Mouse (Mus musculus) neural tube, embryonic 15.5 days (tissue): ENCODE measurements around the gene Hes2. TPM values are rescaled to one million over a fixed set of nuclear protein-coding genes. Genes with fewer than 3 reads are reported as not detected.

ENCODE experiments used
- ATAC-seq: fragments of 200-750 bp; cut with Nextera tagmentation; 2 replicates; pipeline ENCODE4 v1.8.0; 2017; ENCODE audit warnings: mild to moderate bottlenecking, moderate TSS enrichment, moderate library complexity; ENCODE audit not compliant: low FRiP score
- H3K27ac ChIP-seq: fragments of 300-500 bp; sonication (generic); replicated peaks from 2 replicates; pipeline ENCODE4 v1.5.1; 2015; ENCODE audit warnings: mild to moderate bottlenecking, inconsistent platforms
- H3K27me3 ChIP-seq: fragments of 300-500 bp; sonication (generic); replicated peaks from 2 replicates; pipeline ENCODE4 v1.6.1; 2015; ENCODE audit warnings: inconsistent platforms
- H3K36me3 ChIP-seq: fragments of 300-500 bp; sonication (generic); 2 replicates; pipeline ENCODE4 v1.6.1; 2015; ENCODE audit warnings: inconsistent platforms
- H3K4me1 ChIP-seq: fragments of 300-500 bp; sonication (generic); 2 replicates; pipeline ENCODE4 v1.6.1; 2015; ENCODE audit warnings: inconsistent platforms
- H3K4me2 ChIP-seq: fragments of 300-500 bp; sonication (generic); 2 replicates; pipeline ENCODE4 v1.6.1; 2015; ENCODE audit warnings: inconsistent platforms, mild to moderate bottlenecking, moderate library complexity
- H3K4me3 ChIP-seq: fragments of 300-500 bp; sonication (generic); replicated peaks from 2 replicates; pipeline ENCODE4 v1.5.1; 2015; ENCODE audit warnings: mild to moderate bottlenecking, inconsistent platforms
- H3K9ac ChIP-seq: fragments of 300-500 bp; sonication (generic); replicated peaks from 2 replicates; pipeline ENCODE4 v1.6.1; 2015; ENCODE audit warnings: mild to moderate bottlenecking, inconsistent platforms
- H3K9me3 ChIP-seq: fragments of 300-500 bp; sonication (generic); replicated peaks from 2 replicates; pipeline ENCODE4 v1.6.1; 2016; ENCODE audit warnings: inconsistent platforms
- WGBS: fragments of 180-500 bp; shearing (Covaris S2); methylation state at CpG from one replicate; pipeline ENCODE4 v1.1.7; 2015; ENCODE audit warnings: mixed read lengths; 5-methylcytosine and 5-hydroxymethylcytosine counted together
- polyA plus RNA-seq: library from polyadenylated mRNA; unstranded; fragments of >200 nt; fragmentation: Nextera tagmentation; extraction: Ambion mirVana; gene quantifications from 2 replicates; pipeline ENCODE4 v1.2.1, GENCODE M21; 2015

Hes2 gene
- polyA plus RNA-seq, 1 experiment from 2014 or later = not detected

DNA sequence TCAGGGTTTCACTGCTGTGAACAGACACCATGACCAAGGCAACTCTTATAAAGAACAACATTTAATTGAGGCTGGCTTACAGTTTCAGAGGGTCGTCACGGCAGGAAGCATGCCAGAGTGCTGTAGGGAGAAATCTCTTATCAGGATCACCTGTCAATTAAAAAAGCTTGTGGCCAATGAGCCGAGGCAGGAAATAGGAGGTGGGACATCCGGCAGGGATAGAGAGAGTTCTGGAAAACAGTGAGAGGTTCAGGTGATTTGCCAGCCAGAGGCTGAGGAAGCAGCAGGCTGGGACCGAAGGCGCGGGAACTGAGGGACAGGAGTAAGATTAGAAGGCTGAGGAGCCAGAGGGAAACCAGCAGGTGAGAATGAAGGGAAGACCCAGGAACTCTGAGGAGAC, 10.4 kb downstream of the Hes2 start:
- 88% methylated on average over 7 of the region's 7 CpGs for WGBS
- no peaks in the 10 kb centered on the region for H3K36me3 ChIP-seq

DNA sequence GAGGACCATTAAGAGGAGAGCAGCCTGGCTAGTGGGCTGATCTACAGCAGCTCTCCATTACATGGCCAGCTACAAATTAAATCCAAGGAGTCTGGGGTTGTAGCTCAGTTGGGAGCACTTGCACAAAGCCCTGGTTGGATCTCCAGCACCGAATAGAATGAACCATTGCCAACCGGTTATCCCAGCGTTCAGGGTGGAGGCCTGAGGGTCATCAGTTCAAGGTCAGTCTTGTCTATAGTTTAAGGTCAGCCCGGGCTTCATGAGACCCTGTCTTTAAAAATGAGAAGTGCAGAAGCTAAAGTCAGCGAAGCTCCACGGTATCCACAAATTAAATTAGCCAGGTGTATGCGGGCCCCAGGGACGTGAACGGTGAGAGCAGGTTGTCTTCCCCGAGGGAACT, 11.6 kb downstream of the Hes2 start:
- H3K27me3 ChIP-seq = peaks cover 13% of the 10 kb centered on the region
- H3K9me3 ChIP-seq = no peaks in the 10 kb centered on the region
- no peak overlapping the region for H3K4me3 ChIP-seq
- ATAC-seq = no peak
- no peak overlapping the region for H3K27ac ChIP-seq
- 79% methylated on average over 10 of the region's 10 CpGs for WGBS
- no peak overlapping the region for H3K9ac ChIP-seq
- no peaks in the 10 kb centered on the region for H3K36me3 ChIP-seq
- no peak overlapping the region for H3K4me2 ChIP-seq
- H3K4me1 ChIP-seq = peaks cover 6% of the 10 kb centered on the region; the same call in 1 of the 2 replicates

More for the DNA sequence above, 10.4 kb downstream of the Hes2 start:
- Histone ChIP-seq H3K4me3 (no peak overlapping the region), H3K27me3 (peaks cover 13% of the 10 kb centered on the region), H3K27ac (no peak overlapping the region), H3K9ac (no peak overlapping the region), H3K9me3 (no peaks in the 10 kb centered on the region), H3K4me2 (no peak overlapping the region), H3K4me1 (peaks cover 6% of the 10 kb centered on the region; the same call in 1 of the 2 replicates)
- ATAC-seq = no peak

DNA sequence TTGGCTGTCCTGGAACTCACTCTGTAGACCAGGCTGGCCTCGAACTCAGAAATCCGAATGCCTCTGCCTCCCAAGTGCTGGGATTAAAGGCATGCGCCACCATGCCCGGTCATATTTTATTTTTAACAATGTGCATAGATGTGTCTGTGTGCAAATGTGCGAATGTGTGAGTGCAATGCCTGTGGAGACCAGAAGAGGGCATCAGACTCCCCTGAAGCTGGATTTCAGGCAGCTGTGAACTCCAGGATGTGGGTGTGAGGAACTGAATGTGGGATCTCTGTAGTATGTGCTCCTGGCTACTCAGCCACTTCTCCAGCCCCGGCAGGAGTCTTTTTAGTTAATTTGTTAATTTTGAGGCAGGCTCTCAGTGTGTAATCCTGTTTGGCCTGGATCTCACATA, 12.9 kb downstream of the Hes2 start:
- Histone ChIP-seq H3K36me3 (no peaks in the 10 kb centered on the region), H3K27me3 (peaks cover 17% of the 10 kb centered on the region), H3K27ac (no peak overlapping the region), H3K9ac (no peak overlapping the region), H3K4me3 (no peak overlapping the region), H3K4me1 (peaks cover 4% of the 10 kb centered on the region; the same call in 1 of the 2 replicates), H3K4me2 (no peak overlapping the region), H3K9me3 (no peaks in the 10 kb centered on the region)
- ATAC-seq = no peak
- 81% methylated on average over 6 of the region's 6 CpGs for WGBS

DNA sequence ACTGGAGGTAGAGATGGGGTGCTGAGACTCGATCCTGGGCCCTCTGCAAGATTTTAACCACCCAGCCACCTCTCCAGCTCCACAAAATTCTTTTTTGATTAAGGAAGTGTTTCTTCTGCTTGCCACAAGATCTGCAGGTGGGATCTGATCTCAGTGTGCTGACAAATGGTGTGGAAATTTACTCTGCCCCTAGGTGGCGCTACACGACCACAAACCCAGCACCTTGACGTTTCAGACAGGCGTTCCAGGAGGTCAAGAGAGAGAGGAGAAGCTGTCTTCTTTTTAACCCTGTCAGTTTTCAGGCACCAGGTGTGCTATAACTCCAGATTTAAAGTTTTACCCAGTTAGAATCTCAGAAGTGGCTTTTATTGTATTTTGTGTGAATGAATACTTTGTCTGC, 14.4 kb downstream of the Hes2 start:
- peaks cover 12% of the 10 kb centered on the region for H3K4me1 ChIP-seq
- no peak overlapping the region for H3K4me2 ChIP-seq
- no peak overlapping the region for H3K4me3 ChIP-seq
- H3K9me3 ChIP-seq = no peaks in the 10 kb centered on the region
- H3K27ac ChIP-seq = no peak overlapping the region
- no peak overlapping the region for H3K9ac ChIP-seq
- peaks cover 17% of the 10 kb centered on the region for H3K27me3 ChIP-seq
- 0% methylated on average over 5 of the region's 5 CpGs for WGBS
- no peaks in the 10 kb centered on the region for H3K36me3 ChIP-seq
- ATAC-seq = no peak

DNA sequence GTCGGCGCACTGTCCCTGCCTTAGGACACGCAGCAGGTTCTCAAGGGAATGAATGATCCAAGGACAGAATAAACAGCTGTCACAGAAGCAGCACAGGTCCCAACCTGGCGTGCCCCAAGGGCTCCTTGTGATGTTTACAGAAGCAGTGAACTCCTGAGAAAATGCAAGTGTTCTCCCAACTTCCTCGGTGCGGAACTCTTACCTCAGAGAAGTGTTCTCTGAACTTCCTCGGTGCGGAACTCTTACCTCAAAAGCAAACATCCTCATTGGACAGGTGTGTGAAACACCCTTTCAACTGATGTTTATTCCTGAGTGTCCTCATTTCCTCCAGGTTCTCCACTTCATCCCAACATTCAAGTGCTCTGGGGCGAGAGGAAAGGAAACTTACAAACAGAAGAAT, 15.3 kb downstream of the Hes2 start:
- Histone ChIP-seq H3K4me2 (no peak overlapping the region), H3K4me3 (no peak overlapping the region), H3K27me3 (peaks cover 17% of the 10 kb centered on the region), H3K9ac (no peak overlapping the region), H3K4me1 (peaks cover 14% of the 10 kb centered on the region), H3K27ac (no peak overlapping the region), H3K36me3 (no peaks in the 10 kb centered on the region), H3K9me3 (no peaks in the 10 kb centered on the region)
- ATAC-seq = no peak
- 87% methylated on average over 9 of the region's 9 CpGs for WGBS

DNA sequence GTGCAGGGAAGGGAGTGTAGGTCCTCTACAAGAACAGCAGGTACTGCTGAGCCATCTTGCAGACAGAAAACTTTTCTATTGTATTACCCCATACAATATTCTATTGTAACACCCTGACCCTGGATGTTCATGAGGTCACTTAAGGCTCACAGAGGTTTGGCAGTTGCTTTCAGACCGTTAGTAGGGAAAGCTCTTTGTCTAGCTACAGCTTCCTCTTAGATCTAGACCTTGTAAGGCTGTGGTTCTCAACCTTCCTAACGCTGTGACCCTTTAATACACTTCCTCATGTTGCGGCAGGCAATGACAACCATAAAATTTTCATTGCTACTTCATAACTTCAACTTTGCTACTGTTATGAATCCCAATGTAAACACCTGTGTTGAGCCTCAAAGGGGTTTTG, 18.0 kb downstream of the Hes2 start:
- H3K4me2 ChIP-seq = no peak overlapping the region
- H3K27me3 ChIP-seq = peaks cover 12% of the 10 kb centered on the region
- no peak overlapping the region for H3K27ac ChIP-seq
- 78% methylated on average over 3 of the region's 3 CpGs for WGBS
- H3K9ac ChIP-seq = no peak overlapping the region
- H3K4me3 ChIP-seq = no peak overlapping the region
- no peak for ATAC-seq
- peaks cover 4% of the 10 kb centered on the region; the same call in 1 of the 2 replicates for H3K36me3 ChIP-seq
- peaks cover 34% of the 10 kb centered on the region for H3K4me1 ChIP-seq
- no peaks in the 10 kb centered on the region for H3K9me3 ChIP-seq

DNA sequence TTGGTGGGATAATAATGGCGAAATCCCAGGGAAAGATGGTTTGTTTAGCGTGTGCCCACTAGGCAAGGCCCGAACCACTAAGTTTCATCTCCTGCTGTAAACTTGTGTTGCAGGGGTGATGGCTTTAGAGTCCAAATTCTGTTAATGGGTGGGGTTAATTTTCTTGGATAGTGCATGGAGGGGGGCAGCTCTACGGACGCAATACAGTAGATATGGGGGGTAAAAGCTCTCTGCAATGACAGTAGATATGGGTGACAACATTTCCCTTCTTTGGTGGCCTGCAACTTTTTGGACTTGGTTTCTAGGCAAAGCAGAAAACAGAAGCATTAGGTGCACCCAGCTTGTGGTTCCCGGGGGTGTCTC, 18.5 kb downstream of the Hes2 start:
- peak overlapping the region; percentile 79 for H3K4me3 ChIP-seq
- peaks cover 5% of the 10 kb centered on the region; the same call in 1 of the 2 replicates for H3K36me3 ChIP-seq
- H3K27ac ChIP-seq = peak overlapping the region; percentile 93
- peak overlapping the region; percentile 91 for H3K4me2 ChIP-seq
- H3K4me1 ChIP-seq = peaks cover 34% of the 10 kb centered on the region
- H3K9ac ChIP-seq = peak overlapping the region; percentile 76
- H3K27me3 ChIP-seq = peaks cover 12% of the 10 kb centered on the region
- WGBS = 72% methylated on average over 6 of the region's 6 CpGs
- no peak for ATAC-seq
- no peaks in the 10 kb centered on the region for H3K9me3 ChIP-seq

DNA sequence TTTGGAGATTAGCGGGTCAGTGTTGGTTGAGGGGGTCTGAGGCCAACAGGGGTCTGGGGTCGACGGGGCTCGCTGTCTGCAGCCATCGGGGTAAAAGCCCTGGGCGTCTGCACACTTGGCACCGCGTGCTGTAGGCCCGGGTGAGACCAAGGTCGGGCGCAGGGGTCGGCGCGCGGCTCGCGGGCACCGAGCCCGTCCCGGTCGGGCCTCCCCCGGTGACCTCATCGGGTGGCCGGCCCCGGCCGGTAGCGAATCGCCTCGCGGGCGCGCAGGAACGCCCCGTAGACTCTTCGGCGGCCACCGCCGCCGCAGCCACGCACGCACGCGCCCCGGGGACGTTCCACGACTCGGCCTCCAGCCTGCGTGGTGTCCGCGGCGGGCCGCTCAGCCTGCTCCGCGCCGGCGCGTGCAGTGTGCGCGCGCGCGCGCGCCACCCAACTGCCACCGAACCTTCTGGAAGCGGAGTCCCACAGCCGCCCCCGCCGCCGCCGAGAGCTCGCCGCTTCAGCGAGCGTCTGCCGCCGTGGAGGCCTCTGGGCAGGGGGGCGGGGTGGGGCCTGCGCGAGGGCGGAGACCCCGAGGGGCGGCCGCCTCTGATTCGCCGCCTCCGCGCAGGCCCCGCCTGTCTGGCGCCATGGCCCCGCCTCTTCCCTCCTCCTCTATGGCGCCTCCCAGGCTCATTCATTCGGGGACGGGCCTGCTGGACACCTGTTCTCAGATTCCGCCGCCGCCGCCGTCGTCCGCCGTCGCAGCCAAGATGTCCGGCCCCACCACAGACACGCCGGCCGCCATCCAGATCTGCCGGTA, 19.1 kb downstream of the Hes2 start, which contains the start of gene Acot7:
TSS of gene Acot7 (plus strand) at position 598 of the 807 bp plus-strand sequence.
- Histone ChIP-seq H3K9ac (peak within 1 kb of the TSS; percentile 82), H3K27me3 (peaks cover 12% of the 10 kb centered on the region), H3K4me3 (peak within 1 kb of the TSS; percentile 79), H3K9me3 (no peaks in the 10 kb centered on the region), H3K4me2 (peak within 1 kb of the TSS; percentile 91), H3K36me3 (peaks cover 7% of the 10 kb centered on the region; the same call in 1 of the 2 replicates), H3K4me1 (peaks cover 34% of the 10 kb centered on the region), H3K27ac (peak within 1 kb of the TSS; percentile 93)
- ATAC-seq = peak; percentile 96
- WGBS = under 1% methylated on average over 82 of the region's 108 CpGs

DNA sequence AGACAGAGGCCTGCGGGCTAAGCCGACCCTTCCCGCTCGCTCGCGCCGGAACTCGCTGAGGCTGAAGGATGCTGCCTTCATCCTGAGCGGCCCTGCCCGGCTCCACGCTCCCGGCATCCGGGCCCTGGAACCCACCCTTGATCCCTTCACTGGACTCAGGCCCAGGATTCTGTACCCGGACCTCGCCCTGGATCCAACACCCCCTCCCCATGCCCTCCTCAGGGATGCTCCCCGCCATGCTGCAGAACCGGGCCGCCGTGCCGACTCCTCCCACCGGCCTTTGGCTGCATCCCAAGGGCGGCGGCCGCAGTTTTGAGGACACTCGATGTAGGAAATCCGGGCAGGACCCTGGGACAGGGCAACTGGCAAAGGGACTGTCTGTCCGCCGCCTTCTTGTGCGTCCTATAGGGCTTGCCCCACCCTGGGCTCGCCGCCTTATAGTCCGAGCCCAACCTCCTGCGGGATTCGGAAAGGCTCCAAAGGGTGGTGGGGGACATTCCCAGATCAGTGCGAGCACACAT, 19.7 kb downstream of the Hes2 start:
- H3K27me3 ChIP-seq = peaks cover 12% of the 10 kb centered on the region
- H3K36me3 ChIP-seq = peaks cover 7% of the 10 kb centered on the region; the same call in 1 of the 2 replicates
- peaks cover 34% of the 10 kb centered on the region for H3K4me1 ChIP-seq
- H3K27ac ChIP-seq = peak overlapping the region; percentile 83
- H3K4me3 ChIP-seq = peak overlapping the region; percentile 79
- peak overlapping the region; percentile 91 for H3K4me2 ChIP-seq
- peak; percentile 62 for ATAC-seq
- H3K9me3 ChIP-seq = no peaks in the 10 kb centered on the region
- H3K9ac ChIP-seq = peak overlapping the region; percentile 82
- under 1% methylated on average over 35 of the region's 35 CpGs for WGBS

DNA sequence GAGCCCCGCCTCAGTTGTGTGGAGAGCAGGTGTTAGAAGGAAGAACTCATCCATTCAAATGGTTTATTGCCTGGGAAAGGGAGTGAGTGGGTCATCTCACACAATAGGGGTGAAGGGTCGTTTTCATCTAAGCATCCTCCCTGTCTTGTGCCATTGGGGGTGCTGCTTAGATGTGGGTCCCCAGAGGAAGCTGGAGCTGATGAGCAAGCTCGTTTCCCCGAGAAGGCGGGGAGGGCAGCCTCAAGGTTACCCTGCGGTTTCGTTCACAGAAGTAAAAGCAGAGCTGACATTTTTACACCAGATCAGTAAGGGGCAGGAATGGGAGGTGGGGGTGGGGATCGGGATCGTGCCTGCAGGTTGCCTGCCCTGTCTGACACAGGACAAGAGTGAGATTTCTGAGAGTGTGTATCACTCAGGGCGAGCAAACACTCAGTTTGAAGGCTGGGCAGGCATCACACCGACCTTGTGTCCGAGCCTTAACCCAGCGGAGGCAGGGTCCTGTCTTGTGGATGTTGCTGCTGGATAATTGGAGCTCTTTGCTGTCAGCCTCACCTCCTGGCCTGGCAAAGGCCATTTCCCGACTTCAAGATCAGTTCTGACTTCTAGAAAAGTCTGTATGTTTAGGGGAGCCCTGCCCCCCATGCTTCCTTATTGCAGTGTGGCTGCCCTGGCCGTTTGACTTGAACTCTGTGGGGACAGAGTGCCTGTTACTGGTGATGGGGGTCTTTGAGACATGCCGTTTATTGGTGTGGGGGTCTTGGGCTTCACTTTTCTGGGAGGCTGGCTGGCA, 20.4 kb downstream of the Hes2 start:
- H3K4me2 ChIP-seq = peak overlapping the region; percentile 91
- H3K4me3 ChIP-seq = peak overlapping the region; percentile 79
- WGBS = 12% methylated on average over 16 of the region's 16 CpGs
- H3K27me3 ChIP-seq = peaks cover 8% of the 10 kb centered on the region
- H3K9ac ChIP-seq = peak overlapping the region; percentile 82
- peaks cover 7% of the 10 kb centered on the region; the same call in 1 of the 2 replicates for H3K36me3 ChIP-seq
- peak overlapping the region; percentile 83 for H3K27ac ChIP-seq
- H3K9me3 ChIP-seq = no peaks in the 10 kb centered on the region
- ATAC-seq = no peak
- peaks cover 34% of the 10 kb centered on the region for H3K4me1 ChIP-seq

DNA sequence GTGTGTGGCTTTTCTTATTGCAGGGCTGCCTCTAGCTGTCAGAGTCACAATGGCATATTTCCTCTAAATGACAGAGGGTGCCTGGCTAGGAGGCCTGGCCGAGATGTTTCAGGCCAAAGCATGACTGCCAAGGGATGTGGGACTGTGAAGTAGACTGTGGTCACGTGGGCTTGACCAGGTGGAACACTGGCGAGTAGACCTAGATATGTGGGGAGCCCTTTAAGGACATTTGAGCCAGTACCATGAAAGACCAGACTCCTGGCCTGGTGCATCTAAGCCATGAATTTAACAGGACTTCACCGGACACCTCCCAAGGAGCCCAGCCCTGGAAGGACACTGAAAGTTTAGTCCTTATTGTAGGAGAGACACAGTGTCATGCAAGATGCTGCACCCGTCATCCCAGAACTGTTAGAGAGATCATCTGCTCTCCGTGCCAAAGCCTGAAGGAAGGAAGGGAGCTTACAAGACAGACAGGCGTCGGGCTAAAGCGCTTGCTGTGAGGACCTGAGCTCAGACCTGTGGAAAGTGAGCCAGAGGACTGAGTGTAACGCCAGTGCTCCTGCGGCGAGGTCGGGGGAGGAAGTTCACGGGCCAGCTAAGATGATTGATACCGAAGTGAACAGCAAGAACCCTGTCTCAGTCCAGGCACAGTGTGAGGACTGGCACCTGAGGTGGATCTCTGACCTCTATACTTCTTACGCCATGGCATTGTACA, 21.4 kb downstream of the Hes2 start:
- Histone ChIP-seq H3K27me3 (peaks cover 8% of the 10 kb centered on the region), H3K4me3 (peak overlapping the region; percentile 79), H3K36me3 (peaks cover 7% of the 10 kb centered on the region; the same call in 1 of the 2 replicates), H3K27ac (no peak overlapping the region), H3K9me3 (no peaks in the 10 kb centered on the region), H3K4me2 (peak overlapping the region; percentile 91), H3K4me1 (peaks cover 43% of the 10 kb centered on the region), H3K9ac (peak overlapping the region; percentile 82)
- no peak for ATAC-seq
- WGBS = 84% methylated on average over 16 of the region's 16 CpGs
